Mouse (Mus musculus) CD4-positive helper T cell, adult 2 months (primary cell): ENCODE measurements at regions not wholly inside any gene's neighbourhood (a gene's known extent, or its start where the extent isn't known, plus 50 kb on each side); places are given as distances from the start of the nearest gene placed in this dataset.

ENCODE experiments used
- DNase-seq: peaks from one replicate; pipeline ENCODE4 v3.0.0-alpha.2; 2012; ENCODE audit warnings: low read depth, missing footprints, low spot score

GRCm38 (mm10) chr8:26880177-26880576 is 96.9 kb upstream of the Zfp703 start:
- DNase-seq, result no peak

DNA sequence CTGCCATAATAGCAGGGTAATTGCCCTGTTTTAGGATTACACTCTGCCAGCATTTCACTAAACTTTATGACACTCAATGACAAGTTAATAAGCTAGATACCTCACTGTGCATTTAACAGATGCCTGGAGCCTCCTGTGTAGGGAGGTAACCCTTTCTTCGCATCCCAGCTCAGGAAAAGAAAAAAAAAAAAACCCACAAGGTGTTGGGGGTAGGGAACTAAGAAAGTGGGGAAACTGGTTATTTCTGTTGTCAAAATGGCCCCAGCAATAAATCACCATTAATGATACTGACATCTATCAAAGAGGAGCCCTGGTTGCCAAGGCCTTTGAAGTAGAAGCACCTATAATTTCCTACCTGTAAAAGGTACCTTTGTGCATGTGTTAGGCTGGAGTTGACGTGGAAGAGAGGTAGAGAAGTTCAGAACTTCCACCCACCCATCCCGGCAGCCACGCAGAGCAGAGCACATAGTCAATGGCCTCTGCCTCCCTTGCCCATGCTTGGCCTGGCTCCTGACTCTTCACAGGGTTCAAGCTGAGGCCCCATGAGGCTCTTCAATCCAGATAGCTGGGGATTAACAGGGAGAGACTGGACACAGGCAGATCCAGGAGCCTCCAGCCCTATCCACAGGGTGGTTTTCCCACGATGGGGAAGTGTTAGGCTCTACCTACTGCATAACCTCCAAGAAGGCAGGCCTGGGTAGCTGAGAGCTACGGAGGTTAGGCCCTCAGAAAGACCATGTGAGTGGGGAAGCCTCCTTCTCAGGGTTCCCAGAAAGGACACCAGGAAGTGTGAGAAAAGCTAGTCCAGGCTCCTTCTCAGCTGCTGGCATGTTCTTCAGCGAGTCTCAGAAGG is 95.6 kb upstream of the Zfp703 start:
- DNase-seq, result no peak

DNA sequence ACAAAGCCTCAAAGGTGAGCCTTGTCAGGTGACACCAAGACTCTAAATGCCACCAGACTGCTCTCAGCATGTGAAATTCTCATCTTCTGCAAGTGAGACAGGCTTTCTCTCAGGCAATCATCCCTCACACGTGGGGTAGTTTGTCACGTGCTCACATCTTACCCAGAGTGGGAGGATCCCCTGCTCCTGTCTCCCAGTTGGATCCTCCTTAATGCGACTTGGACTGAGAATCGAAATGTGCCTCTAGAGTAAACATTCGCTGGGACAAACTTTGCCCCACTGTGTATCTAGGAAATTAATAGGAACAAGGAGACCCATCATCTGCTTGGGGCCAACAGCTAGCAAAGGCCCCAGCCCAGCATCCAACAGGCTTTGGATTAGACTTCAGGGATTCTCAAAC is 94.5 kb upstream of the Zfp703 start:
- no peak for DNase-seq

DNA sequence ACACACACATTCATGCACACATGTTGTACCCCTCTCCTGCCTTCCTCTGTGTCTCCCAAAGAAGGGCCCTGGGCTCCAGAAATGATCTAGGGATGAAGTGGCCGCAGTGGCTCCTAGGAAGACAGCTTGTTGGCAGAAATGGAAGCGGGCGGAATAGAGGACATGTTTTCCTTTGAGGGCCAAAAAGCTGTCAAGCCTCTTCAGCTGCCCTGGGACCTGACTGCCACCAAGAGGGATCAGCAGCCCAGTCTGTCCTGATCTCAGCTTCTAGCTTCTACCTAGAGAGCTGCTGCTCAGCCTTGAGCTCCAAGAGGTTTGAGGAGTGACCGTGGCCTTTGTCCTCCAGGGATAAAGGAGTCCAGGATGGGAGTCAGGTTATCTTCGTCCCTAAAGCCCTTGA is 93.8 kb upstream of the Zfp703 start:
- DNase-seq, result no peak

- no peak for DNase-seq
Observed at GRCm38 (mm10) chr8:26883770-26884169, 93.4 kb upstream of the Zfp703 start.

- no peak for DNase-seq
Observed at GRCm38 (mm10) chr8:26884350-26884749, 92.8 kb upstream of the Zfp703 start.

DNA sequence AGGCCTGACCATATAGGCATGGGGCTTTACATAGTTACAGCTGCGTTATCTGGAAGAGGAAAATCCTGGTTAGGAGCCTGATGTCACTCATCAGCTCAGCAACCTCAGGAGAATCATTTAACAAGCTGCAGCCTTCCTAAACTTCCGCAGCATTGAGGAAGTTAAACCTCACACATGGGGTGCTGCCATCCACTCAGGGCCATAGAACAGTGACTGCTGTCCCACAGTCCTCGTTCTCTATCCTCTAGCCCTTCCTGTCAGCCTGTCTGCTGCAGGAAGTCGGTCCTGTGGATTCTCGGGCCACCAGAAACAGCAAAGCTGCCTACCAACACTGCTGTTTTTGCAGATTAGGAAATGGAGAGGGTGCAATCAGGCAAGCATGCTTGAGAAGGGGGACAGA is 91.8 kb upstream of the Zfp703 start:
- DNase-seq, result no peak

- DNase-seq, result no peak
Observed at GRCm38 (mm10) chr8:26886783-26887486, 90.2 kb upstream of the Zfp703 start.

DNA sequence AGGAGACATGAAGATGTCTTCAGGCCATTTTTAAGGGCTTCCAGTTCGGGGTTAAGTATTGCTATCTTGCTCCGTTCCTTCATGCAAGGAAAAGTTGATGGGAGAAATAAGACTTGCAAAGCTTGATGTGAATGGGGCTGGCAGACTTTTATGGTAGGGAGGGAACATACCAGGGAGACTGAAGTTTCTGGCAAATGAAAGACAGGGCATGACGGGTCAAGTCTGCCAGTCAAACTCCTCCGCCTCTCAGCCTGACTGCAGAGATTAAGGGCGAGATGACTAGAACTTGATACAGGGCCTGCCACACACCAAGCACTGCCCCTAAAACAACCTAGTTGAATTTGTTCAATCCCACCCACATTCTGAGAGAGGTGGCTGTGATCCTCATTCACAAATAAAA is 89.6 kb upstream of the Zfp703 start:
- no peak for DNase-seq

DNA sequence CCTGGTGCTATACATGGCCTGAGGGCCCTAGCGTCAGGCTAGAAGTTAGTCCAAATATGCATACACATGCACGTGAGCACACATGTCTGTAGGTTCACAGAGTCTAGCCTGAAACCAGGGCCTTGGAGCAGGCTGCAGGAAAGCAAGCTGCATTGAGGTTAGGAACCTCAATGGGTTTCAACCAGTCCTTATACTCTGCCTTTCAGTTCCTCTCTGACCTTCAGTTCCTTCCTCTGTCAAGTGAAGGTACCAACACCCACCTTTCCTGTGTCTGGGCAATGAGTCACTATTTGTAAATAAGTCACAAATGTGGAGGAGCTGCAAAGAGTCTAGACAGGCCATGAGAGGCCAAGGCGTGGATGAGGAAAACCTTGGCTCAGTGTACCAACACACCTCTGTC is 89.1 kb upstream of the Zfp703 start:
- DNase-seq, result no peak

GRCm38 (mm10) chr8:26891881-26892280 is 85.2 kb upstream of the Zfp703 start:
- DNase-seq, result no peak

DNA sequence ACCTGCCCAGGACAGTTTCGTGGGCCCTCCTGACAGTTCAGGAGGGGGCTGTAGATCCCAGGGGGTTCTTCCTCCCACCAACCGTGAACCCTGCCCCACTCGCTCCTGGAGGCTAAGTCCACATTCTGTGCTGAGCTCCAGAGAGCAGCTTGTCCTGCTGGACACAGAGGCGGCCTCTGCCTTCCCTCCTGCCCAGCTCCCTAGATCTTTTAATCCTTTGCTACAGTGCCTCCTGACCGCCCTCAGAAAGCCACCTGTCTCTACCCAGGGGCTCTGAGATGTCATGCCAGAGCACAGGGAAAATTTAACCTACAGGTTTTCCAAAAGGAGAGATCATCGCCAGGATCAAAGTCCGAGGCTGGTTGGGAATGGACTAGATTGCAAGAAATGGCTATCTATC is 84.7 kb upstream of the Zfp703 start:
- DNase-seq, result no peak

DNA sequence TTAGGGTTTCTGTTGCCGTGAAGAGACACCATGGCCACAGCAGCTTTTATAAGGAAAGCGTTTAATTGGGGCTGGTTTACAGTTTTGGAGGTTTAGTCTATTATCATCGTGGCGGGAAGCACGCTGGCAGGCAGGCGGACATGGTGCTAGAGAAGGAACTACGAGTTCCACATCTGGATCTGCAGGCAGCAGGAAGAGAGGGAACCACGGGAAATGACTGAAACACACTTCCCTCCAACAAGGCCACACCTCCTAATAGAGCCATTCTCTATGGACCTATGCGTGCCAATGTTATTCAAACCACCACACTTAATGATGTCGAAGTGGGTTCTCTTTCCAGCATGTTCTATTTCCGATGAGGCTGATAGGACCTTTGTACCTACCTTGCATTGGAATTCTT is 81.3 kb upstream of the Zfp703 start:
- no peak for DNase-seq

- no peak for DNase-seq
Observed at GRCm38 (mm10) chr8:26903289-26903688, 73.8 kb upstream of the Zfp703 start.

GRCm38 (mm10) chr8:26906257-26906656 is 70.9 kb upstream of the Zfp703 start:
- no peak for DNase-seq

DNA sequence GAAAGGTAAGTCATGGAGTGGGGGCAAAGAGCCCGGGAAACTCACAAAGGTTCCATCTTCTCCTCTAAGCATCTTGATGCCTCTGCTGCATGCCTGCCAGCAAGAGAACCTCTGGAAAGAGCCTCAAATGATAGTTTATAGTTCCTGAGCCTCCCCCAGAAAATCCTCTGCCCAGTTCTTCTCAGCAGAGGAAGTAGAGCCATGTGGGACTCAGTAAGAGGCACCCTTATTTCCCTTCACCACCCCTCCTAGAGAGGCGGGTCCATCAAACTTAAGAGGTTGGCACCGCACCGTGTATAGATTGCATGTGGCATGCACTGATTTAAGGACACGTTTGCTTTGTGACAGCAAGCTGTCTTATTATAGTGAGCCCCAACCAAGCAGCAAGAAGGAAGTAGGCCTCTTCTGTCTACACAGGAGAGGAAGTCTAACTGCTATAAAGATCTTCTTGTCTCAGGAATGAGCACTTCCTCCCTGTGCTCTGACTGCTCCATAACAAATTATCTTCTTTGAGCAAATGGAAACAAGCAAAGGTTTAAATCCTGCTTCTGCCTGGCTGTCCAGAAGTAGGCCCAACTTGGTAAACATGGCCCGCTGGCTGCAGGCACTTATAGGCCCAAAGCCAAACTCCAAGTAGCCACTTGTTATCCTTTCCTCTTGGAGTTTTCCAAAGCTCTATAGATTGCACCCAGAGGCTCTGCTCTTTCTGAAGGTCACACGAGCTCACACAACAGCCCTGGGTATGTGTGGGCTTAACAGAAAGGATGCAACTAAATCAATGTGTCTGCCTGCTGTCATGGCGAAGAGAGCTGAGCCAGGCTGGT is 69.6 kb upstream of the Zfp703 start:
- DNase-seq, result no peak

GRCm38 (mm10) chr8:26910186-26910585 is 66.9 kb upstream of the Zfp703 start:
- DNase-seq, result no peak

DNA sequence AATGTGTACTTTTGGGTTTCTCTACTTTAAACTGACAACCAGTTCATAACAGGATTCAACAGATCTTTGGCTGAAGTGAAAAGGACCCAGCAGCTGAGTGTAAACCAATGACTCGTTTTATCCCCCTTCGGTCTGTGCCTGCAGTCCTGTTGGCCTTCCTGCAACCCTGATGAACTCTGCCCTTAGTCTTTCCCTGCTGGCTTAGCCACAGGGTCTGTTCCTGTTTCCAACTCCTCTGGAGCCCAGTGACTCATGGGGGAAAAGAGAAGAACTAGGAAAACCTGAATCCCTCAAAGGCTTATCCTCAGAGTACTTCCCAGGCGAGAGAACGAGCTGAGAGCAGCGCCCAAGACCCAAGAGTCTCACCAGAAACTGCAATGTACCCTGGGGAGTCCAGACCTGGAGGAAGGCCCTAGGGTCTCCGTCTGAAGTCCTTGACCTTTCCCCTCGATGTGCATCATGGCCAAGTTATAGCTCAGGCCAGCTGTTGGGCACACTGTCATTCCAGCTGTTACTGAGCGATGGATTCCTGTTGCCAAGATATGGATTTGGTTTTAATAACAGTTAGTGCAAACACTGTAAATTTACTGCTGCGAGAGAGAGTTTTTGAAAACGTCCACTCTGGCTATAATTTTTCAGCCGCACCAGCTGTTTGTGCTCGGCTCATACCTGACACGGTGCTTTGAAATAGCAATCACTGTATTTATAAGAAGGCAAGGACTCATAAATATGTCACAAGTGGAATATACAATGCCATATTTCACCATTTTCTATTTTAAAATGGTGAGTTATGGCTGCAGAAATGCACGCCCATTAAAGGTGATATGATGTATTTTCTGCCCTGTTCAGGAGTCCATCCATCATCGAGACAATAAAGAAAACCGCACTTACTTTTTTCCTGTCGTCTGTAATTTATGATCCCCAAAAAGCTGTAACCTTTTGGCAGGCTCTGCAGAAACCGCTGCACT is 63.3 kb upstream of the Zfp703 start:
- DNase-seq, result no peak

DNA sequence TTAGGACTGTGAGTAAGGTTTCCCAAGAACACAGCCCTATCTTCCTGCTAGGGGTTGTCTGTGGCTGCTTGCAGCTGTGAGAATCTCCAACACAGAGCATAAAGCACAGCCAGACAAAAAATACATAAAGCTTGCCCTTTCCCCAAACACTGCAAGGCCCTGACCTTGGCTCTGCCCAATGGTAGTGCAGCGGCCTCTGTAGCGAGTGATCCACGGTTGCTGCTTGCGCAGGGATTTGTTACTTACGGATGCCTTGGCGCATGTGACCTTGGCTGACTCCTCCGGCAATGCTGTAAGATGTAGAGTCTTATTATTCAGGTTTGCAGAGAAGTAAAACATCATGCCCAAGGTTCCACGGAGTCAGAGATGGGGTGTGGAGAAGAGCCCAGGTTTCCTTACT is 61.4 kb upstream of the Zfp703 start:
- DNase-seq, result no peak

GRCm38 (mm10) chr8:26921531-26922177 is 55.5 kb upstream of the Zfp703 start:
- DNase-seq, result no peak

GRCm38 (mm10) chr8:26922178-26922540 is 55.0 kb upstream of the Zfp703 start:
- DNase-seq, result no peak
